Comparison of ENCODE assay signal across 30 mouse cellular contexts in genomic region chr1:92727961-92728360, GRCm38 (mm10).
DNase-seq lines count a peak whose midpoint lies in the region; ATAC-seq and TF ChIP-seq lines count a peak whose summit lies in the region.
"Had no signal": no experiment of that assay in that cellular context is flagged by ENCODE, and none has a peak within 500 bp of the region (broad histone marks: within the 10 kb centered on the region; RNA-seq: fewer than 3 reads in every experiment).

No protein-coding gene starts in this region.

- 0 out of 2 replicates have a peak, but pooled peaks have one; percentile 45 for ATAC-seq in forebrain, embryonic 14.5 days
- no peak for ATAC-seq in forebrain, embryonic 11.5 days (replicated peaks; ENCODE audit: low FRiP score)
- ATAC-seq: CD4-positive, CD25-positive, alpha-beta regulatory T cell, adult 4 months; inflammation-experienced regulatory T-cells, adult 6 months; midbrain, embryonic 16.5 days had no signal

- DNase-seq in forebrain, embryonic 14.5 days (ENCODE audit: low spot score): peak; percentile 44
- DNase-seq in forebrain, embryonic 11.5 days (ENCODE audit: low spot score): no peak
- DNase-seq in layer of hippocampus, adult 2 months (ENCODE audit: low spot score in 2 of 2): peak; percentile 47 to 55
- no peak for DNase-seq in layer of hippocampus, adult 9-10 months (ENCODE audit: low spot score)
- DNase-seq in right cerebral cortex, postnatal 25 days: peak; percentile 48
- no peak for DNase-seq in right cerebral cortex, postnatal 14 days
- DNase-seq in lung, adult 18-20 months: no peak
- DNase-seq: adrenal gland, postnatal 14 days; cerebellum, adult 2 months; cerebellum, postnatal 36 days; embryo, embryonic 11 days; gastrocnemius, postnatal 10 days; heart, postnatal 10 days; kidney, adult 11 months; kidney, postnatal 14 days; lung, postnatal 36 days; spleen, adult 18-20 months; thymus, adult 18-20 months; thymus, postnatal 25 days had no signal

- H3K27ac ChIP-seq in forebrain, embryonic 14.5 days (ENCODE audit: low read depth, low read length): peak overlapping the region; percentile 22; the same call in 1 of the 2 replicates
- no peak overlapping the region for H3K27ac ChIP-seq in forebrain, embryonic 11.5 days (ENCODE audit: low read depth, low read length)
- peak overlapping the region; percentile 82 for H3K27ac ChIP-seq in layer of hippocampus, adult 2 months
- H3K27ac ChIP-seq: embryonic facial prominence, embryonic 12.5 days; heart, embryonic 13.5 days; hindbrain, embryonic 10.5 days; hindbrain, embryonic 15.5 days; limb, embryonic 13.5 days had no signal

- H3K9ac ChIP-seq in forebrain, embryonic 14.5 days (ENCODE audit: low read length): no peak overlapping the region
- no peak overlapping the region for H3K9ac ChIP-seq in forebrain, embryonic 11.5 days (ENCODE audit: low read length)
- H3K9ac ChIP-seq: embryonic facial prominence, embryonic 12.5 days; heart, embryonic 13.5 days; hindbrain, embryonic 15.5 days; limb, embryonic 13.5 days had no signal

- H3K27me3 ChIP-seq in forebrain, embryonic 14.5 days (replicated peaks; ENCODE audit: control insufficient read depth, insufficient read depth, low read length): no peaks in the 10 kb centered on the region
- no peaks in the 10 kb centered on the region for H3K27me3 ChIP-seq in forebrain, embryonic 11.5 days (ENCODE audit: control insufficient read depth, insufficient read depth, low read length)
- H3K27me3 ChIP-seq: embryonic facial prominence, embryonic 12.5 days; hindbrain, embryonic 15.5 days; limb, embryonic 13.5 days had no signal

- H3K4me3 ChIP-seq in forebrain, embryonic 14.5 days (ENCODE audit: low read depth, low read length): no peak overlapping the region
- no peak overlapping the region for H3K4me3 ChIP-seq in forebrain, embryonic 11.5 days (ENCODE audit: low read depth, low read length)
- H3K4me3 ChIP-seq in layer of hippocampus, adult 2 months: no peak overlapping the region
- H3K4me3 ChIP-seq: embryonic facial prominence, embryonic 12.5 days; heart, embryonic 13.5 days; hindbrain, embryonic 10.5 days; hindbrain, embryonic 15.5 days; left cerebral cortex, adult 2 months; limb, embryonic 13.5 days had no signal

- no peak overlapping the region for H3K4me2 ChIP-seq in forebrain, embryonic 14.5 days (ENCODE audit: low read length)
- H3K4me2 ChIP-seq in forebrain, embryonic 11.5 days (ENCODE audit: low read depth, low read length, severe bottlenecking): no peak overlapping the region
- H3K4me2 ChIP-seq: embryonic facial prominence, embryonic 12.5 days; heart, embryonic 13.5 days; hindbrain, embryonic 15.5 days; limb, embryonic 13.5 days; liver, embryonic 11.5 days; midbrain, embryonic 11.5 days had no signal

- TF ChIP-seq CTCF in layer of hippocampus, adult 2 months (conservative IDR thresholded peaks at IDR 0.05): no peak

- H3K36me3 ChIP-seq in forebrain, embryonic 14.5 days (ENCODE audit: control insufficient read depth, insufficient read depth, low read length): no peaks in the 10 kb centered on the region
- no peaks in the 10 kb centered on the region for H3K36me3 ChIP-seq in forebrain, embryonic 11.5 days (ENCODE audit: control insufficient read depth, insufficient read depth, low read length)
- H3K36me3 ChIP-seq: embryonic facial prominence, embryonic 12.5 days; heart, embryonic 13.5 days; hindbrain, embryonic 10.5 days; hindbrain, embryonic 15.5 days; limb, embryonic 13.5 days had no signal

- WGBS in forebrain, embryonic 14.5 days: 58% methylated on average over 4 of the region's 4 CpGs
- 76% methylated on average over 4 of the region's 4 CpGs for WGBS in forebrain, embryonic 11.5 days

- peaks cover 15% of the 10 kb centered on the region for H3K4me1 ChIP-seq in forebrain, embryonic 14.5 days (ENCODE audit: control insufficient read depth, insufficient read depth, low read length)
- no peaks in the 10 kb centered on the region for H3K4me1 ChIP-seq in forebrain, embryonic 11.5 days (replicated peaks; ENCODE audit: control insufficient read depth, insufficient read depth, low read length)
- H3K4me1 ChIP-seq: embryonic facial prominence, embryonic 12.5 days had no signal

- no peaks in the 10 kb centered on the region for H3K9me3 ChIP-seq in forebrain, embryonic 14.5 days (replicated peaks; ENCODE audit: control insufficient read depth, low read length)
- no peaks in the 10 kb centered on the region for H3K9me3 ChIP-seq in forebrain, embryonic 11.5 days (ENCODE audit: control insufficient read depth, low read length)
- H3K9me3 ChIP-seq: embryonic facial prominence, embryonic 12.5 days; heart, embryonic 13.5 days; hindbrain, embryonic 10.5 days; hindbrain, embryonic 15.5 days; limb, embryonic 13.5 days had no signal

Comparison
In these comparisons a context has a peak if more than half of its experiments do, and no peak if none do; other contexts are left out.
1. DNase-seq: peak in forebrain, embryonic 14.5 days (single experiment), layer of hippocampus, adult 2 months (2 of 2) and right cerebral cortex, postnatal 25 days (single experiment); none in forebrain, embryonic 11.5 days (single experiment), layer of hippocampus, adult 9-10 months (single experiment), right cerebral cortex, postnatal 14 days (single experiment) and lung, adult 18-20 months (0 of 2).